ENCODE assay signal across 12 mouse cellular contexts in the genomic region with DNA sequence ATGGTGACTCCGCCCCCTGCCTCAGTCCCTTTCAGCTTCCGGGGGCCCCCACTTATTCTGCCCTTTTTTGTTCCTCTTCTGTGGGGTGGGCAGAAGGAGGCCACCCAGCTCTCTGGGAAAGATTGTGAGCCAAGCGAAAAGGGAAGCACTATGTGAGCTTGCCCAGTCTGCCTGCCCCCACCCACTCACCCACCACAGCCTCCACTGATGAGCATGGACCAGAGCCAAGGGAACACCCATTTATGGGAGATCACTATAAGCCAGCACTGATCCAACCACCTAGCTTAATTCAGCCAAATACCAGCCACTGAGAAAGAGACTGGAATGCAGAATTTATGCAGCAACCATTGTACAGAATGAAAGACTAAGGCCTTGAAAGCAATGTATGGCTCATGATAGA. TPM values are rescaled to one million over a fixed set of nuclear protein-coding genes. Genes with fewer than 3 reads are reported as not detected.
A peak's percentile ranks its signal among the peaks of the same experiment; 100 is the strongest.
DNase-seq lines count a peak whose midpoint lies in the region; ATAC-seq and TF ChIP-seq lines count a peak whose summit lies in the region.
"Had no signal": no experiment of that assay in that cellular context is flagged by ENCODE, and none has a peak within 500 bp of the region (broad histone marks: within the 10 kb centered on the region; RNA-seq: fewer than 3 reads in every experiment).

No protein-coding gene starts in this region.

- H3K27ac ChIP-seq in forebrain, embryonic 16.5 days (ENCODE audit: low read length) = no peak overlapping the region
- H3K27ac ChIP-seq: embryonic facial prominence, embryonic 12.5 days; limb, embryonic 13.5 days had no signal

- peak; percentile 28; the same call in 1 of the 2 replicates for ATAC-seq in G1E (ENCODE audit: extremely low read depth, insufficient number of reproducible peaks, low FRiP score, poor library complexity, severe bottlenecking)
- peak; percentile 45; the same call in 1 of the 2 replicates for ATAC-seq in forebrain, embryonic 16.5 days
- peak; percentile 63 for ATAC-seq in megakaryocyte, adult 5-6 weeks (ENCODE audit: poor library complexity, severe bottlenecking)

- WGBS in forebrain, embryonic 16.5 days = 39% methylated on average over 3 of the region's 3 CpGs

- no peak overlapping the region for H3K9ac ChIP-seq in forebrain, embryonic 16.5 days (replicated peaks; ENCODE audit: low read depth, low read length)
- H3K9ac ChIP-seq: embryonic facial prominence, embryonic 12.5 days; limb, embryonic 13.5 days had no signal

- H3K36me3 ChIP-seq in G1E (replicated peaks) = no peaks in the 10 kb centered on the region
- H3K36me3 ChIP-seq in forebrain, embryonic 16.5 days (ENCODE audit: control insufficient read depth, insufficient read depth) = no peaks in the 10 kb centered on the region
- H3K36me3 ChIP-seq: embryonic facial prominence, embryonic 12.5 days; limb, embryonic 13.5 days had no signal

- no peak for TF ChIP-seq CTCF in G1E (IDR thresholded peaks at IDR 0.05; ENCODE audit: low read depth, low read length)

- no peak overlapping the region for H3K4me2 ChIP-seq in forebrain, embryonic 16.5 days (ENCODE audit: low read length)
- H3K4me2 ChIP-seq: embryonic facial prominence, embryonic 12.5 days; limb, embryonic 13.5 days had no signal

- H3K27me3 ChIP-seq in G1E (ENCODE audit: insufficient read depth, low read length) = no peaks in the 10 kb centered on the region
- H3K27me3 ChIP-seq in forebrain, embryonic 16.5 days (replicated peaks; ENCODE audit: control insufficient read depth, insufficient read depth, low read length) = no peaks in the 10 kb centered on the region
- H3K27me3 ChIP-seq: embryonic facial prominence, embryonic 12.5 days; limb, embryonic 13.5 days had no signal

- DNase-seq in gastrocnemius, postnatal 25 days = peak; percentile 14
- no peak for DNase-seq in gastrocnemius, postnatal 10 days
- peak; percentile 73 for DNase-seq in G1E (ENCODE audit: low spot score)
- no peak for DNase-seq in urinary bladder, postnatal 25 days (ENCODE audit: low spot score)
- no peak for DNase-seq in cerebellum, postnatal 14 days
- DNase-seq in ovary, postnatal 10 days (ENCODE audit: low spot score) = no peak
- DNase-seq: kidney, postnatal 4 days had no signal

- H3K4me3 ChIP-seq in G1E (ENCODE audit: low read depth, low read length) = peak overlapping the region; percentile 54; the same call in 1 of the 2 replicates
- no peak overlapping the region for H3K4me3 ChIP-seq in forebrain, embryonic 16.5 days (replicated peaks; ENCODE audit: low read length)
- H3K4me3 ChIP-seq: embryonic facial prominence, embryonic 12.5 days; limb, embryonic 13.5 days had no signal

- 0 out of 2 replicates have a peak, but pooled peaks cover 2% of the 10 kb centered on the region for H3K9me3 ChIP-seq in G1E (replicated peaks)
- H3K9me3 ChIP-seq in forebrain, embryonic 16.5 days (ENCODE audit: control insufficient read depth, low read length) = no peaks in the 10 kb centered on the region
- H3K9me3 ChIP-seq: embryonic facial prominence, embryonic 12.5 days; limb, embryonic 13.5 days had no signal

- H3K4me1 ChIP-seq in G1E (ENCODE audit: insufficient read depth, low read depth, low read length) = peaks cover 76% of the 10 kb centered on the region
- H3K4me1 ChIP-seq in forebrain, embryonic 16.5 days (replicated peaks; ENCODE audit: control insufficient read depth, insufficient read depth, low read length) = peaks cover 5% of the 10 kb centered on the region
- H3K4me1 ChIP-seq: limb, embryonic 13.5 days had no signal

RNA-seq across cellular contexts. Expression of gene Rap1gap2, which starts 34.8 kb away (rescaled TPM):
- total RNA-seq in gastrocnemius, postnatal 25 days (2021) = 10 to 100 TPM in 1 of 2 experiments, 1 to 10 TPM in 1; 6.2 to 10.7 TPM
- 10 to 100 TPM; 15.0 to 16.1 TPM for total RNA-seq in gastrocnemius, postnatal 10 days (2021)
- total RNA-seq in G1E (2014; fragmentation: Nextera tagmentation) (8.3 and 9.4 TPM in 2 replicates), G1E (2017) (11.4 and 11.7 TPM in 2 replicates)
- polyA plus RNA-seq in G1E (2012) = 8.7 and 8.9 TPM in 2 replicates
- 10.7 and 12.9 TPM in 2 replicates for polyA plus RNA-seq in forebrain, embryonic 16.5 days (2015; fragmentation: Nextera tagmentation; extraction: Ambion mirVana)
- 22.2 and 22.3 TPM in 2 replicates for total RNA-seq in megakaryocyte, adult 5-6 weeks (2015)
- 33.9 and 34.3 TPM in 2 replicates for total RNA-seq in megakaryocyte, adult 5-6 weeks (2017)

RNA-seq across cellular contexts. Expression of gene Ccdc92b, which starts 43.5 kb away (rescaled TPM):
- under 1 TPM; 0.11 to 0.13 TPM for total RNA-seq in gastrocnemius, postnatal 25 days (2021)
- under 1 TPM; 0.12 to 0.32 TPM for total RNA-seq in gastrocnemius, postnatal 10 days (2021)
- 0.19 TPM in 1 of 2 replicates, not detected in the other for total RNA-seq in G1E (2014; fragmentation: Nextera tagmentation)
- 0.05 TPM in 1 of 2 replicates, not detected in the other for total RNA-seq in G1E (2017)
- not detected in 2 replicates for polyA plus RNA-seq in G1E (2012)
- polyA plus RNA-seq in forebrain, embryonic 16.5 days (2015; fragmentation: Nextera tagmentation; extraction: Ambion mirVana) = 3.1 and 3.4 TPM in 2 replicates
- total RNA-seq in megakaryocyte, adult 5-6 weeks (2015) = 0.05 and 0.27 TPM in 2 replicates
- total RNA-seq in megakaryocyte, adult 5-6 weeks (2017) = not detected in 2 replicates
- total RNA-seq: CH12.LX had no signal

Comparison
In these comparisons a context has a peak if more than half of its experiments do, and no peak if none do; other contexts are left out.
1. DNase-seq: peak in gastrocnemius, postnatal 25 days (single experiment) and G1E (single experiment); none in gastrocnemius, postnatal 10 days (single experiment), urinary bladder, postnatal 25 days (single experiment), cerebellum, postnatal 14 days (0 of 2) and ovary, postnatal 10 days (single experiment).
2. Peak in every context shown above with its lines, with median percentiles within 50 percentile points of each other: ATAC-seq.